14 mouse cellular contexts compared by ENCODE assay signal in the genomic region with DNA sequence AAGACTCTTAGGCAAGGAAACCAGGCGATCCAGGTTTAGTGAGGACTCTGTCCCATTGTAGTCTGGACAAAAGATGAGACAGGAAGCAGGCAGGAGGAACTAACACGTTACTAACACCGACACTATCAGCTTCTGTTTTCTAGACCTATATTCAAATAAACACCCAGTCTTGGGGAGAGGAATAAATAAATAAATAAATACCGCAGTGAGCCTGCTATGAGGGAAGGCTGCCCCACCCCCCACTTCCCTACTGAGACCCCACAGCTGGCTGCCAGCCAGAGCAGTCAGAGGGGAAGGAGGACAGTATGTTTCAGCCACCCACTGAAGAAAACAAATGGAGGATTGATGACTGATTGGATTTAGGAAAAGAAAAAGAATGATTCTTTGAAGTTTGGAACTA. TPM values are rescaled to one million over a fixed set of nuclear protein-coding genes. Genes with fewer than 3 reads are reported as not detected.
DNase-seq lines count a peak whose midpoint lies in the region; ATAC-seq lines count a peak whose summit lies in the region.
"Had no signal": no experiment of that assay in that cellular context is flagged by ENCODE, and none has a peak within 500 bp of the region (broad histone marks: within the 10 kb centered on the region; RNA-seq: fewer than 3 reads in every experiment).

No protein-coding gene starts in this region.

- no peaks in the 10 kb centered on the region for H3K9me3 ChIP-seq in hindbrain, embryonic 12.5 days (replicated peaks)
- H3K9me3 ChIP-seq in hindbrain, embryonic 16.5 days (ENCODE audit: control insufficient read depth, low read length): no peaks in the 10 kb centered on the region
- H3K9me3 ChIP-seq in stomach, embryonic 16.5 days (replicated peaks; ENCODE audit: control insufficient read depth, low read length): no peaks in the 10 kb centered on the region
- no peaks in the 10 kb centered on the region for H3K9me3 ChIP-seq in forebrain, embryonic 10.5 days

- H3K36me3 ChIP-seq in hindbrain, embryonic 12.5 days: no peaks in the 10 kb centered on the region
- H3K36me3 ChIP-seq in hindbrain, embryonic 16.5 days (ENCODE audit: control insufficient read depth, insufficient read depth, low read length): no peaks in the 10 kb centered on the region
- no peaks in the 10 kb centered on the region for H3K36me3 ChIP-seq in stomach, embryonic 16.5 days (ENCODE audit: control insufficient read depth, insufficient read depth, low read length)
- no peaks in the 10 kb centered on the region for H3K36me3 ChIP-seq in forebrain, embryonic 10.5 days (replicated peaks)

- H3K4me1 ChIP-seq in hindbrain, embryonic 12.5 days: peaks cover 6% of the 10 kb centered on the region; the same call in 1 of the 2 replicates
- no peaks in the 10 kb centered on the region; the same call in 1 of the 2 replicates for H3K4me1 ChIP-seq in hindbrain, embryonic 16.5 days (ENCODE audit: control insufficient read depth, insufficient read depth, low read depth, low read length)
- H3K4me1 ChIP-seq in stomach, embryonic 16.5 days (ENCODE audit: control insufficient read depth, insufficient read depth, low read length): peaks cover 6% of the 10 kb centered on the region; the same call in 1 of the 2 replicates
- peaks cover 32% of the 10 kb centered on the region for H3K4me1 ChIP-seq in forebrain, embryonic 10.5 days

- H3K27ac ChIP-seq in hindbrain, embryonic 12.5 days: no peak overlapping the region
- H3K27ac ChIP-seq in hindbrain, embryonic 16.5 days (ENCODE audit: low read depth, low read length): no peak overlapping the region
- peak overlapping the region; percentile 34; the same call in 1 of the 2 replicates for H3K27ac ChIP-seq in stomach, embryonic 16.5 days (ENCODE audit: low read length)
- H3K27ac ChIP-seq in forebrain, embryonic 10.5 days: no peak overlapping the region
- H3K27ac ChIP-seq: layer of hippocampus, adult 2 months had no signal

- H3K4me2 ChIP-seq in hindbrain, embryonic 12.5 days (replicated peaks): no peak overlapping the region
- no peak overlapping the region for H3K4me2 ChIP-seq in hindbrain, embryonic 16.5 days (ENCODE audit: low read length)
- H3K4me2 ChIP-seq in stomach, embryonic 16.5 days (ENCODE audit: low read depth, low read length): no peak overlapping the region
- H3K4me2 ChIP-seq: liver, embryonic 11.5 days had no signal

- 12% methylated on average over 4 of the region's 4 CpGs for WGBS in hindbrain, embryonic 12.5 days
- 15% methylated on average over 4 of the region's 4 CpGs for WGBS in hindbrain, embryonic 16.5 days
- WGBS in stomach, embryonic 16.5 days: 22% methylated on average over 4 of the region's 4 CpGs
- 9% methylated on average over 4 of the region's 4 CpGs for WGBS in forebrain, embryonic 10.5 days

- no peak overlapping the region for H3K9ac ChIP-seq in hindbrain, embryonic 12.5 days
- H3K9ac ChIP-seq in hindbrain, embryonic 16.5 days (ENCODE audit: low read depth, low read length): no peak overlapping the region
- H3K9ac ChIP-seq in stomach, embryonic 16.5 days (ENCODE audit: low read length): no peak overlapping the region

- H3K27me3 ChIP-seq in hindbrain, embryonic 12.5 days: no peaks in the 10 kb centered on the region
- H3K27me3 ChIP-seq in hindbrain, embryonic 16.5 days (replicated peaks; ENCODE audit: control insufficient read depth, insufficient read depth, low read length): no peaks in the 10 kb centered on the region
- no peaks in the 10 kb centered on the region for H3K27me3 ChIP-seq in stomach, embryonic 16.5 days (ENCODE audit: control insufficient read depth, insufficient read depth, low read length)
- no peaks in the 10 kb centered on the region; the same call in 1 of the 2 replicates for H3K27me3 ChIP-seq in forebrain, embryonic 10.5 days (ENCODE audit: poor library complexity, severe bottlenecking)
- H3K27me3 ChIP-seq: Patski had no signal

- peak; percentile 39 for DNase-seq in thymus, postnatal 4 days
- DNase-seq in thymus, postnatal 0 days (ENCODE audit: low spot score): no peak
- DNase-seq in kidney, postnatal 14 days: peak; percentile 41
- no peak for DNase-seq in layer of hippocampus, adult 8-10 months (ENCODE audit: low spot score in 2 of 2)
- no peak for DNase-seq in forebrain, embryonic 10.5 days (ENCODE audit: extremely low spot score, low spot score)
- DNase-seq: cerebellum, adult 9-11 months; gastrocnemius, postnatal 36 days; thymus, adult 2 months had no signal

- peak; percentile 50; the same call in 1 of the 2 replicates for ATAC-seq in hindbrain, embryonic 12.5 days (ENCODE audit: low FRiP score)
- ATAC-seq in hindbrain, embryonic 16.5 days: no peak
- ATAC-seq in stomach, embryonic 16.5 days (ENCODE audit: insufficient read depth, low FRiP score): no peak
- ATAC-seq: Patski had no signal

- no peak overlapping the region for H3K4me3 ChIP-seq in hindbrain, embryonic 12.5 days
- H3K4me3 ChIP-seq in hindbrain, embryonic 16.5 days (ENCODE audit: low read length): no peak overlapping the region
- no peak overlapping the region for H3K4me3 ChIP-seq in stomach, embryonic 16.5 days (replicated peaks; ENCODE audit: low read length)
- no peak overlapping the region for H3K4me3 ChIP-seq in forebrain, embryonic 10.5 days
- H3K4me3 ChIP-seq: layer of hippocampus, adult 2 months had no signal

RNA-seq across cellular contexts. Expression of gene Elmo1, which starts 9.2 kb away (rescaled TPM):
- polyA plus RNA-seq in hindbrain, embryonic 12.5 days (2016; fragmentation: Nextera tagmentation; extraction: Ambion mirVana): 28.9 and 33.3 TPM in 2 replicates
- 48.6 and 49.6 TPM in 2 replicates for polyA plus RNA-seq in hindbrain, embryonic 16.5 days (2015; fragmentation: Nextera tagmentation; extraction: Ambion mirVana)
- polyA plus RNA-seq in thymus, postnatal 0 days (2015; fragmentation: Nextera tagmentation; extraction: Ambion mirVana): 30.1 and 32.3 TPM in 2 replicates
- polyA plus RNA-seq in stomach, embryonic 16.5 days (2015; fragmentation: Nextera tagmentation; extraction: Ambion mirVana): 11.6 and 11.9 TPM in 2 replicates
- total RNA-seq in layer of hippocampus, adult 8-10 months (2022): 10 to 100 TPM; 33.4 to 40.0 (median 36.3) TPM
- polyA plus RNA-seq in forebrain, embryonic 10.5 days (2016; fragmentation: Nextera tagmentation; extraction: Ambion mirVana): 8.9 and 9.4 TPM in 2 replicates

Comparison
In these comparisons a context has a peak if more than half of its experiments do, and no peak if none do; other contexts are left out.
1. DNase-seq: peak in thymus, postnatal 4 days (single experiment) and kidney, postnatal 14 days (single experiment); none in thymus, postnatal 0 days (single experiment), layer of hippocampus, adult 8-10 months (0 of 2) and forebrain, embryonic 10.5 days (single experiment).